Mouse (Mus musculus) embryonic facial prominence, embryonic 12.5 days (tissue): Measurements from ENCODE around the gene Hamp2. TPM values are rescaled to one million over a fixed set of nuclear protein-coding genes. Genes with fewer than 3 reads are reported as not detected.

ENCODE experiments used
- ATAC-seq: fragments of 200-750 bp; cut with Nextera tagmentation; 2 replicates; pipeline ENCODE4 v1.8.0; 2017; ENCODE audit not compliant: insufficient number of reproducible peaks, insufficient read depth, low FRiP score, low TSS enrichment
- H3K27ac ChIP-seq: fragments of 300-500 bp; sonication (generic); 2 replicates; pipeline ENCODE4 v1.5.1; 2016; ENCODE audit warnings: mild to moderate bottlenecking
- H3K27me3 ChIP-seq: fragments of 300-500 bp; sonication (generic); 2 replicates; pipeline ENCODE4 v1.6.1; 2016; ENCODE audit warnings: mild to moderate bottlenecking, moderate library complexity
- H3K36me3 ChIP-seq: fragments of 300-500 bp; sonication (generic); 2 replicates; pipeline ENCODE4 v1.6.1; 2016; ENCODE audit warnings: mild to moderate bottlenecking
- H3K4me1 ChIP-seq: fragments of 300-500 bp; sonication (generic); 2 replicates; pipeline ENCODE4 v1.6.1; 2016
- H3K4me2 ChIP-seq: fragments of 300-500 bp; sonication (generic); replicated peaks from 2 replicates; pipeline ENCODE4 v1.6.1; 2016; ENCODE audit warnings: mild to moderate bottlenecking, moderate library complexity
- H3K4me3 ChIP-seq: fragments of 300-500 bp; sonication (generic); 2 replicates; pipeline ENCODE4 v1.5.1; 2016; ENCODE audit warnings: mild to moderate bottlenecking
- H3K9ac ChIP-seq: fragments of 300-500 bp; sonication (generic); 2 replicates; pipeline ENCODE4 v1.6.1; 2016; ENCODE audit warnings: mild to moderate bottlenecking, moderate library complexity
- H3K9me3 ChIP-seq: fragments of 300-500 bp; sonication (generic); 2 replicates; pipeline ENCODE4 v1.6.1; 2016; ENCODE audit warnings: mild to moderate bottlenecking, moderate library complexity
- WGBS: fragments of 180-500 bp; shearing (Covaris S2); methylation state at CpG from one replicate; pipeline ENCODE4 v1.1.7; 2016; 5-methylcytosine and 5-hydroxymethylcytosine counted together
- polyA plus RNA-seq: library from polyadenylated mRNA; unstranded; fragments of >200 nt; fragmentation: Nextera tagmentation; extraction: Ambion mirVana; gene quantifications from 2 replicates; pipeline ENCODE4 v1.2.1, GENCODE M21; 2016

Gene Hamp2
- polyA plus RNA-seq, 1 experiment from 2014 or later: not detected

GRCm38 (mm10) chr7:30920217-30920616 lies 4.3 kb downstream of the Hamp2 start:
- H3K4me1 ChIP-seq: no peaks in the 10 kb centered on the region
- no peaks in the 10 kb centered on the region for H3K36me3 ChIP-seq
- H3K27ac ChIP-seq: no peak overlapping the region
- no peak overlapping the region for H3K4me2 ChIP-seq
- ATAC-seq: no peak
- H3K27me3 ChIP-seq: no peaks in the 10 kb centered on the region
- H3K4me3 ChIP-seq: no peak overlapping the region
- WGBS: 63% methylated on average over 3 of the region's 3 CpGs
- no peak overlapping the region for H3K9ac ChIP-seq
- H3K9me3 ChIP-seq: no peaks in the 10 kb centered on the region

GRCm38 (mm10) chr7:30917219-30917618 lies 7.3 kb downstream of the Hamp2 start:
- Histone ChIP-seq H3K9ac (no peak overlapping the region), H3K4me2 (no peak overlapping the region), H3K9me3 (no peaks in the 10 kb centered on the region), H3K27ac (no peak overlapping the region), H3K4me1 (no peaks in the 10 kb centered on the region), H3K36me3 (no peaks in the 10 kb centered on the region), H3K27me3 (no peaks in the 10 kb centered on the region), H3K4me3 (no peak overlapping the region)
- ATAC-seq: no peak
- whole genome bisulfite sequencing: 47% methylated on average over 4 of the region's 4 CpGs

- H3K36me3 ChIP-seq: no peaks in the 10 kb centered on the region
- no peak overlapping the region for H3K4me3 ChIP-seq
- H3K27ac ChIP-seq: no peak overlapping the region
- 25% methylated on average over 6 of the region's 6 CpGs for WGBS
- no peaks in the 10 kb centered on the region for H3K9me3 ChIP-seq
- no peaks in the 10 kb centered on the region for H3K27me3 ChIP-seq
- H3K4me2 ChIP-seq: no peak overlapping the region
- no peaks in the 10 kb centered on the region for H3K4me1 ChIP-seq
- ATAC-seq: no peak
- no peak overlapping the region for H3K9ac ChIP-seq
Observed at GRCm38 (mm10) chr7:30916713-30917112, 7.8 kb downstream of the Hamp2 start.

GRCm38 (mm10) chr7:30914732-30915131 lies 9.7 kb downstream of the Hamp2 start, which contains the start of gene Mag:
Mag (minus strand) TSS chr7:30914873.
- Histone ChIP-seq H3K4me1 (no peaks in the 10 kb centered on the region), H3K9me3 (no peaks in the 10 kb centered on the region), H3K9ac (no peak within 1 kb of the TSS), H3K4me3 (no peak within 1 kb of the TSS), H3K4me2 (no peak within 1 kb of the TSS), H3K27ac (no peak within 1 kb of the TSS), H3K36me3 (no peaks in the 10 kb centered on the region), H3K27me3 (no peaks in the 10 kb centered on the region)
- no peak for ATAC-seq
- WGBS: 71% methylated on average over 8 of the region's 8 CpGs

- H3K36me3 ChIP-seq: no peaks in the 10 kb centered on the region
Observed at GRCm38 (mm10) chr7:30909773-30910172, 14.7 kb downstream of the Hamp2 start.

GRCm38 (mm10) chr7:30908992-30909431 lies 15.5 kb downstream of the Hamp2 start:
- H3K27ac ChIP-seq: no peak overlapping the region
- peak overlapping the region; percentile 25 for H3K4me3 ChIP-seq
- H3K36me3 ChIP-seq: no peaks in the 10 kb centered on the region
- H3K9me3 ChIP-seq: no peaks in the 10 kb centered on the region
- peaks cover 4% of the 10 kb centered on the region; the same call in 1 of the 2 replicates for H3K27me3 ChIP-seq
- peaks cover 9% of the 10 kb centered on the region; the same call in 1 of the 2 replicates for H3K4me1 ChIP-seq
- 0 out of 2 replicates have a peak overlapping the region, but pooled peaks have one; percentile 7 for H3K9ac ChIP-seq
- H3K4me2 ChIP-seq: peak overlapping the region; percentile 53
- ATAC-seq: 0 out of 2 replicates have a peak, but pooled peaks have one; percentile 36
- whole genome bisulfite sequencing: 23% methylated on average over 17 of the region's 17 CpGs

More at GRCm38 (mm10) chr7:30909773-30910172, 14.7 kb downstream of the Hamp2 start:
- Histone ChIP-seq H3K4me3 (no peak overlapping the region), H3K4me1 (peaks cover 9% of the 10 kb centered on the region; the same call in 1 of the 2 replicates), H3K9me3 (no peaks in the 10 kb centered on the region), H3K27me3 (peaks cover 4% of the 10 kb centered on the region; the same call in 1 of the 2 replicates), H3K4me2 (no peak overlapping the region), H3K27ac (no peak overlapping the region), H3K9ac (no peak overlapping the region)
- no peak for ATAC-seq
- WGBS: 79% methylated on average over 6 of the region's 6 CpGs

GRCm38 (mm10) chr7:30908277-30908991 lies 16.0 kb downstream of the Hamp2 start:
- Histone ChIP-seq H3K4me3 (peak overlapping the region; percentile 25), H3K4me2 (peak overlapping the region; percentile 53), H3K36me3 (no peaks in the 10 kb centered on the region), H3K27ac (no peak overlapping the region), H3K9ac (peak overlapping the region; percentile 7; the same call in 1 of the 2 replicates), H3K4me1 (peaks cover 9% of the 10 kb centered on the region; the same call in 1 of the 2 replicates), H3K9me3 (no peaks in the 10 kb centered on the region), H3K27me3 (peaks cover 4% of the 10 kb centered on the region; the same call in 1 of the 2 replicates)
- 2% methylated on average over 25 of the region's 26 CpGs for WGBS
- peak; percentile 62; the same call in 1 of the 2 replicates for ATAC-seq

- no peak overlapping the region for H3K27ac ChIP-seq
- no peak for ATAC-seq
- H3K9me3 ChIP-seq: no peaks in the 10 kb centered on the region
- no peak overlapping the region for H3K9ac ChIP-seq
- no peak overlapping the region for H3K4me2 ChIP-seq
- no peaks in the 10 kb centered on the region for H3K36me3 ChIP-seq
- no peak overlapping the region for H3K4me3 ChIP-seq
- H3K27me3 ChIP-seq: peaks cover 4% of the 10 kb centered on the region; the same call in 1 of the 2 replicates
- H3K4me1 ChIP-seq: peaks cover 9% of the 10 kb centered on the region; the same call in 1 of the 2 replicates
- 50% methylated on average over 4 of the region's 4 CpGs for WGBS
Observed at GRCm38 (mm10) chr7:30904042-30904441, 20.4 kb downstream of the Hamp2 start.

- Histone ChIP-seq H3K4me2 (no peak overlapping the region), H3K9ac (no peak overlapping the region), H3K27ac (no peak overlapping the region), H3K4me3 (no peak overlapping the region), H3K9me3 (no peaks in the 10 kb centered on the region), H3K27me3 (no peaks in the 10 kb centered on the region), H3K36me3 (no peaks in the 10 kb centered on the region), H3K4me1 (no peaks in the 10 kb centered on the region)
- 88% methylated on average over 3 of the region's 3 CpGs for whole genome bisulfite sequencing
- no peak for ATAC-seq
Observed at GRCm38 (mm10) chr7:30895217-30895616, 29.3 kb downstream of the Hamp2 start.

- no peak overlapping the region for H3K27ac ChIP-seq
- H3K27me3 ChIP-seq: no peaks in the 10 kb centered on the region
- H3K4me3 ChIP-seq: no peak overlapping the region
- H3K4me1 ChIP-seq: no peaks in the 10 kb centered on the region
- no peaks in the 10 kb centered on the region for H3K36me3 ChIP-seq
- ATAC-seq: no peak
- H3K4me2 ChIP-seq: no peak overlapping the region
- 53% methylated on average over 3 of the region's 3 CpGs for WGBS
- no peak overlapping the region for H3K9ac ChIP-seq
- no peaks in the 10 kb centered on the region for H3K9me3 ChIP-seq
Observed at GRCm38 (mm10) chr7:30892515-30892914, 32.0 kb downstream of the Hamp2 start.

- H3K27ac ChIP-seq: no peak overlapping the region
- H3K4me2 ChIP-seq: no peak overlapping the region
- no peaks in the 10 kb centered on the region for H3K4me1 ChIP-seq
- H3K36me3 ChIP-seq: no peaks in the 10 kb centered on the region
- no peak overlapping the region for H3K9ac ChIP-seq
- 86% methylated on average over 9 of the region's 9 CpGs for WGBS
- no peak overlapping the region for H3K4me3 ChIP-seq
- H3K27me3 ChIP-seq: no peaks in the 10 kb centered on the region
- ATAC-seq: no peak
- H3K9me3 ChIP-seq: no peaks in the 10 kb centered on the region
Observed at GRCm38 (mm10) chr7:30891746-30892145, 32.7 kb downstream of the Hamp2 start.

- no peak overlapping the region for H3K4me2 ChIP-seq
- H3K36me3 ChIP-seq: no peaks in the 10 kb centered on the region
- H3K9me3 ChIP-seq: no peaks in the 10 kb centered on the region
- no peak for ATAC-seq
- H3K27ac ChIP-seq: no peak overlapping the region
- no peaks in the 10 kb centered on the region for H3K27me3 ChIP-seq
- no peaks in the 10 kb centered on the region for H3K4me1 ChIP-seq
- H3K9ac ChIP-seq: no peak overlapping the region
- no peak overlapping the region for H3K4me3 ChIP-seq
- WGBS: 73% methylated on average over 2 of the region's 2 CpGs
Observed at GRCm38 (mm10) chr7:30890681-30891080, 33.8 kb downstream of the Hamp2 start.
